Mouse (Mus musculus) CD4-positive naive resting alpha-beta T cell, adult 57 days (primary cell): ENCODE measurements around the gene Hddc3. TPM values are rescaled to one million over a fixed set of nuclear protein-coding genes. Genes with fewer than 3 reads are reported as not detected.

Experiments
- total RNA-seq: library from RNA; stranded (reverse); gene quantifications from one replicate; pipeline ENCODE4 v1.2.4, GENCODE M21; 2023

Hddc3 gene
- 12.5 TPM for total RNA-seq

GRCm38 (mm10) chr7:80342858-80343257 lies at the start of gene Hddc3:
TSS of gene Hddc3 (plus strand) at chr7:80343104.

GRCm38 (mm10) chr7:80294062-80294763 lies 48.7 kb upstream of the Hddc3 start, which contains the start of gene Prc1:
TSS of gene Prc1 (plus strand) at chr7:80294450.

GRCm38 (mm10) chr7:80324043-80324815 lies 18.7 kb upstream of the Hddc3 start, which contains the start of gene Rccd1:
TSS of gene Rccd1 (minus strand) at chr7:80324454.

GRCm38 (mm10) chr7:80340793-80341192 lies 2.1 kb upstream of the Hddc3 start, which contains the start of gene Unc45a:
TSS of gene Unc45a (minus strand) at chr7:80341005.

GRCm38 (mm10) chr7:80371041-80371751 lies 28.3 kb downstream of the Hddc3 start, which contains the start of gene Man2a2:
TSS of gene Man2a2 (minus strand) at chr7:80371375.

GRCm38 (mm10) chr7:80387633-80388543 lies 45.0 kb downstream of the Hddc3 start, which contains the start of gene Fes:
TSS of gene Fes (minus strand) at chr7:80387946.

Other genes starting within 250 kb of the Hddc3 start
- gene Idh2, start 227.7 kb upstream of the Hddc3 start, total RNA-seq = 39.0 TPM
- 49.6 TPM for gene Sema4b, start 156.3 kb upstream of the Hddc3 start, total RNA-seq
- gene Cib1, start 110.3 kb upstream of the Hddc3 start, total RNA-seq = 38.5 TPM
- gene Gdpgp1, start 110.2 kb upstream of the Hddc3 start, total RNA-seq = 5.6 TPM
- gene Ttll13, start 96.7 kb upstream of the Hddc3 start, total RNA-seq = 0.92 TPM
- 20.0 TPM for gene Ngrn, start 81.9 kb upstream of the Hddc3 start, total RNA-seq
- 34.5 TPM for gene Vps33b, start 73.5 kb upstream of the Hddc3 start, total RNA-seq
- gene Prc1, start 48.7 kb upstream of the Hddc3 start, total RNA-seq = 4.0 TPM
- gene Rccd1, start 18.6 kb upstream of the Hddc3 start, total RNA-seq = 26.3 TPM
- 162 TPM for gene Unc45a, start 2.1 kb upstream of the Hddc3 start, total RNA-seq
- 110 TPM for gene Man2a2, start 28.3 kb downstream of the Hddc3 start, total RNA-seq
- 12.8 TPM for gene Fes, start 44.8 kb downstream of the Hddc3 start, total RNA-seq
- gene Furin, start 62.3 kb downstream of the Hddc3 start, total RNA-seq = 73.6 TPM
- gene Blm, start 192.0 kb downstream of the Hddc3 start, total RNA-seq = 12.0 TPM